Comparison of ENCODE assay signal across 8 mouse cellular contexts in the genomic region with DNA sequence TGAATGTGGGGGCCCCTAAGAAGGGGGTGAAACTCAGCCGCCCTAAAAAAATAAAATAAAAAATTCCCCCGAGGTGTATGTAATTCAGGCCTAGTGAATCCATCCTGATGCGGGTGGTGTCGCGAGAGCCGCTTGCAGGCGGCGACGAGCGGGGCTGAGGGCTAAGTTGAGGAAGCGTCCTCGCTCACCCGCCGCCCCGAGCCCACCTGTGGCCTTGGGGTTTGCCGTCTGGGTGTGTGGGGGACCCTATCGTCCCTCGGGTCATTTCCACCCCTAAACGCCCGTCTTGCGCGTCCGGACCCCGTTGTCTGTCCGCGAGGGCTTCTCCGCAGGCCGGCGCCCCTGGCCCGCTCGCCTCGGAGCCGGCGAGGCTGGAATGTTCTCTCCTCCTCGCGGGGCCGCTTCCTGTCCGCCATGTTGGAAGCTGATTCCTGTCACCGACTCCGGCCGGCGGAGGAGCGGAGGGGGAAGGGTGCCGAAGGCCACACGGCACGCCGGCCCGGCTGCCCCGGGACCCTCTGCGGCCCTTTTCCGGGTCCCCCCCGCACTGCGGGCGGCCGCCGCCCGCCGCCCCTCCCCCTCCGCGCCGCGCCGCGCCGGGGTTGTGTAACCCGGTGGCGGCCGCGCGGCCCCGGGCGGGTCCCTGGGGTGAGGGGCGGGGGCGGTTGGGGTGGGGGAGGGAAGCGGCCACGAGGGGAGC. TPM values are rescaled to one million over a fixed set of nuclear protein-coding genes. Genes with fewer than 3 reads are reported as not detected.
DNase-seq lines count a peak whose midpoint lies in the region; ATAC-seq lines count a peak whose summit lies in the region.

No protein-coding gene starts in this region.

- no peaks in the 10 kb centered on the region for H3K9me3 ChIP-seq in intestine, embryonic 14.5 days (ENCODE audit: control insufficient read depth, low read length)
- no peaks in the 10 kb centered on the region for H3K9me3 ChIP-seq in midbrain, embryonic 10.5 days (replicated peaks)

- peak overlapping the region; percentile 98 for H3K4me3 ChIP-seq in intestine, embryonic 14.5 days (ENCODE audit: low read depth, low read length)
- peak overlapping the region; percentile 84 for H3K4me3 ChIP-seq in midbrain, embryonic 10.5 days

- intact Hi-C loops in gastrocnemius, postnatal 14 days (cut with DNase I; ENCODE audit: low total_unique reads), result no loop called here
- intact Hi-C loops in left cerebral cortex, postnatal 36 days (cut with DNase I), result loop anchor here (5.0 kb wide), 2 partner anchors 75 to 80 kb away; a partner anchor contains a TSS

- H3K4me2 ChIP-seq in intestine, embryonic 14.5 days (ENCODE audit: low read length), result peak overlapping the region; percentile 79

- peak overlapping the region; percentile 97 for H3K27ac ChIP-seq in intestine, embryonic 14.5 days (ENCODE audit: low read depth)
- H3K27ac ChIP-seq in midbrain, embryonic 10.5 days (replicated peaks), result peak overlapping the region; percentile 98

- peak; percentile 64 to 68 for DNase-seq in adrenal gland, adult 18-20 months (ENCODE audit: low spot score in 2 of 2)
- DNase-seq in embryo, embryonic 10.5 days (ENCODE audit: low spot score), result peak; percentile 83
- DNase-seq in gastrocnemius, postnatal 14 days, result peak; percentile 69
- peak; percentile 88 for DNase-seq in intestine, embryonic 14.5 days (ENCODE audit: low spot score)
- peak; percentile 59 to 71 for DNase-seq in left cerebral cortex, postnatal 36 days (ENCODE audit: low spot score in 2 of 2)
- DNase-seq in midbrain, embryonic 10.5 days (ENCODE audit: low spot score), result peak; percentile 84
- peak; percentile 53 for DNase-seq in right cerebral cortex, postnatal 4 days
- DNase-seq in urinary bladder, postnatal 4 days (ENCODE audit: low spot score in 2 of 2), result peak; percentile 64 to 68

- H3K9ac ChIP-seq in intestine, embryonic 14.5 days (ENCODE audit: low read length), result peak overlapping the region; percentile 97

- WGBS in intestine, embryonic 14.5 days, result under 1% methylated on average over 57 of the region's 76 CpGs
- under 1% methylated on average over 62 of the region's 76 CpGs for WGBS in midbrain, embryonic 10.5 days

- H3K27me3 ChIP-seq in intestine, embryonic 14.5 days (replicated peaks; ENCODE audit: control insufficient read depth, insufficient read depth, low read length), result no peaks in the 10 kb centered on the region
- H3K27me3 ChIP-seq in midbrain, embryonic 10.5 days (ENCODE audit: low read depth, poor library complexity, severe bottlenecking), result peaks cover 16% of the 10 kb centered on the region; the same call in 1 of the 2 replicates

- peak; percentile 15; the same call in 1 of the 2 replicates for ATAC-seq in intestine, embryonic 14.5 days (replicated peaks; ENCODE audit: low FRiP score, low TSS enrichment, low read depth)

- peaks cover 29% of the 10 kb centered on the region for H3K36me3 ChIP-seq in intestine, embryonic 14.5 days (ENCODE audit: control insufficient read depth, insufficient read depth, low read length)
- peaks cover 33% of the 10 kb centered on the region for H3K36me3 ChIP-seq in midbrain, embryonic 10.5 days

- peaks cover 6% of the 10 kb centered on the region for H3K4me1 ChIP-seq in intestine, embryonic 14.5 days (replicated peaks; ENCODE audit: control insufficient read depth, insufficient read depth, low read length)
- peaks cover 21% of the 10 kb centered on the region for H3K4me1 ChIP-seq in midbrain, embryonic 10.5 days

RNA-seq across cellular contexts. Expression of a gene that starts 1.0 kb away (rescaled TPM):
- total RNA-seq in adrenal gland, adult 18-20 months (2021), result 10 to 100 TPM; 71.1 to 98.0 TPM
- total RNA-seq in gastrocnemius, postnatal 14 days (2021), result 10 to 100 TPM; 38.0 to 42.0 TPM
- polyA plus RNA-seq in intestine, embryonic 14.5 days (2014; fragmentation: Nextera tagmentation; extraction: Ambion mirVana), result 6.4 and 6.7 TPM in 2 replicates
- 10 to 100 TPM; 57.3 to 79.3 TPM for total RNA-seq in left cerebral cortex, postnatal 36 days (2021)
- polyA plus RNA-seq in midbrain, embryonic 10.5 days (2016; fragmentation: Nextera tagmentation; extraction: Ambion mirVana), result 3.2 and 3.3 TPM in 2 replicates

RNA-seq across cellular contexts. Expression of a gene that starts 38.1 kb away (rescaled TPM):
- not detected for total RNA-seq in adrenal gland, adult 18-20 months (2021)
- total RNA-seq in gastrocnemius, postnatal 14 days (2021), result not detected
- polyA plus RNA-seq in intestine, embryonic 14.5 days (2014; fragmentation: Nextera tagmentation; extraction: Ambion mirVana), result 0.26 TPM in 1 of 2 replicates, not detected in the other
- total RNA-seq in left cerebral cortex, postnatal 36 days (2021), result not detected
- polyA plus RNA-seq in midbrain, embryonic 10.5 days (2016; fragmentation: Nextera tagmentation; extraction: Ambion mirVana), result 1.9 and 2.0 TPM in 2 replicates

Comparison
In these comparisons a context has a peak if more than half of its experiments do, and no peak if none do; other contexts are left out.
1. Peak in every context shown above with its lines: DNase-seq, ATAC-seq, H3K4me3 ChIP-seq and H3K27ac ChIP-seq.